Mouse (Mus musculus): ENCODE measurements around the gene Tspan33.

GRCm38 (mm10) chr6:29736610-29737458 lies 42.8 kb downstream of the Tspan33 start:
- TF ChIP-seq EP300 (IDR thresholded peaks at IDR 0.05; ENCODE audit: insufficient read depth, low read depth, low read length) (no peak), CTCF (IDR thresholded peaks at IDR 0.05; ENCODE audit: low read depth, low read length) (no peak), POLR2A (IDR thresholded peaks at IDR 0.05; ENCODE audit: insufficient read depth, low read length) (no peak)
